Mouse (Mus musculus) midbrain, embryonic 16.5 days (tissue): ENCODE measurements around the gene Abhd6. TPM values are rescaled to one million over a fixed set of nuclear protein-coding genes. Genes with fewer than 3 reads are reported as not detected.

Experiments used
- ATAC-seq: fragments of 200-750 bp; cut with Nextera tagmentation; 2 replicates; pipeline ENCODE4 v1.8.0; 2017; ENCODE audit warnings: moderate TSS enrichment
- H3K27ac ChIP-seq: fragments of 300-500 bp; sonication (generic); 2 replicates; pipeline ENCODE4 v1.5.1; 2014; ENCODE audit warnings: mild to moderate bottlenecking, low read length, mixed read lengths
- H3K27me3 ChIP-seq: fragments of 300-500 bp; sonication (generic); 2 replicates; pipeline ENCODE4 v1.6.1; 2014; ENCODE audit warnings: low read depth, low read length, mixed read lengths; ENCODE audit not compliant: control insufficient read depth, insufficient read depth
- H3K36me3 ChIP-seq: fragments of 300-500 bp; sonication (generic); 2 replicates; pipeline ENCODE4 v1.6.1; 2014; ENCODE audit warnings: mild to moderate bottlenecking, low read length, moderate library complexity, mixed read lengths; ENCODE audit not compliant: control insufficient read depth, insufficient read depth
- H3K4me1 ChIP-seq: fragments of 300-500 bp; sonication (generic); 2 replicates; pipeline ENCODE4 v1.6.1; 2014; ENCODE audit warnings: mild to moderate bottlenecking, low read length, mixed read lengths; ENCODE audit not compliant: control insufficient read depth, insufficient read depth
- H3K4me2 ChIP-seq: fragments of 300-500 bp; sonication (generic); 2 replicates; pipeline ENCODE4 v1.6.1; 2014; ENCODE audit warnings: mild to moderate bottlenecking, low read length, mixed read lengths
- H3K4me3 ChIP-seq: fragments of 300-500 bp; sonication (generic); 2 replicates; pipeline ENCODE4 v1.5.1; 2014; ENCODE audit warnings: low read depth, mild to moderate bottlenecking, low read length, moderate library complexity, mixed read lengths
- H3K9ac ChIP-seq: fragments of 300-500 bp; sonication (generic); 2 replicates; pipeline ENCODE4 v1.6.1; 2014; ENCODE audit warnings: low read depth, low read length, mixed read lengths
- H3K9me3 ChIP-seq: fragments of 300-500 bp; sonication (generic); replicated peaks from 2 replicates; pipeline ENCODE4 v1.6.1; 2014; ENCODE audit warnings: mild to moderate bottlenecking, low read length, mixed read lengths; ENCODE audit not compliant: control insufficient read depth, poor library complexity, severe bottlenecking
- WGBS: fragments of 180-500 bp; shearing (Covaris S2); extraction: QIAGEN DNeasy Blood & Tissue Kit; methylation state at CpG from one replicate; pipeline ENCODE4 v1.1.7; 2014; 5-methylcytosine and 5-hydroxymethylcytosine counted together
- polyA plus RNA-seq: library from polyadenylated mRNA; unstranded; fragments of >200 nt; fragmentation: Nextera tagmentation; extraction: Ambion mirVana; gene quantifications from 2 replicates; pipeline ENCODE4 v1.2.1, GENCODE M21; 2015

Gene Abhd6
- polyA plus RNA-seq, 1 experiment from 2014 or later, result 42.8 TPM

- no peak overlapping the region for H3K4me2 ChIP-seq
- H3K4me3 ChIP-seq, result no peak overlapping the region
- H3K4me1 ChIP-seq, result no peaks in the 10 kb centered on the region
- no peak for ATAC-seq
- no peak overlapping the region for H3K9ac ChIP-seq
- no peaks in the 10 kb centered on the region for H3K9me3 ChIP-seq
- H3K27me3 ChIP-seq, result no peaks in the 10 kb centered on the region
- H3K36me3 ChIP-seq, result no peaks in the 10 kb centered on the region
- H3K27ac ChIP-seq, result no peak overlapping the region
- WGBS, result 64% methylated on average over 10 of the region's 10 CpGs
Measured at GRCm38 (mm10) chr14:7971889-7972493, 30.7 kb upstream of the Abhd6 start.

GRCm38 (mm10) chr14:7974643-7975042 is 28.1 kb upstream of the Abhd6 start:
- no peak overlapping the region for H3K27ac ChIP-seq
- no peaks in the 10 kb centered on the region for H3K9me3 ChIP-seq
- H3K4me1 ChIP-seq, result no peaks in the 10 kb centered on the region
- WGBS, result 85% methylated on average over 1 of the region's 1 CpGs
- H3K4me2 ChIP-seq, result no peak overlapping the region
- no peaks in the 10 kb centered on the region for H3K36me3 ChIP-seq
- no peaks in the 10 kb centered on the region for H3K27me3 ChIP-seq
- H3K9ac ChIP-seq, result no peak overlapping the region
- no peak for ATAC-seq
- no peak overlapping the region for H3K4me3 ChIP-seq

DNA sequence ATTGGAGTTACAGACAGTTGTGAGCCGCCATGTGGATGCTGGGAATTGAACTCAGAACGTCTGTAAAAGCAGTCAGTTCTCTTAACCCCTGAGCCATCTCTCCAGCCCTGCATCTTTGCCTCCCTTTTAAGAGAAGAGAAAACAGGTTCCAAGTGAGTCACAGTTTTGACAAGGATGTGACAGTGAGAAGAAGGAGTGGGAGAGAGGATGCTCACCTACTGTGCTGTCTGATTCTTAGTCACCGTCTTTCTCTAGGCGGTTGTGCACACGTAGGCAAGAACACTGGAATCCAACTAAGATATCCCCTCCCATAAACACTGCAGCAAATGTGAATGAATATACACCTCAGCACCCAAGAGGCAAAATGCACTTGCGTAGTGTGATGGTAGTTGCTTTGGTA is 27.5 kb upstream of the Abhd6 start:
- 86% methylated on average over 6 of the region's 6 CpGs for WGBS
- Histone ChIP-seq H3K9ac (no peak overlapping the region), H3K27ac (no peak overlapping the region), H3K4me1 (no peaks in the 10 kb centered on the region), H3K9me3 (no peaks in the 10 kb centered on the region), H3K27me3 (no peaks in the 10 kb centered on the region), H3K4me2 (no peak overlapping the region), H3K4me3 (no peak overlapping the region), H3K36me3 (no peaks in the 10 kb centered on the region)
- ATAC-seq, result no peak

- ATAC-seq, result no peak
- WGBS, result 96% methylated on average over 1 of the region's 1 CpGs
- Histone ChIP-seq H3K27ac (no peak overlapping the region), H3K9me3 (no peaks in the 10 kb centered on the region), H3K9ac (no peak overlapping the region), H3K27me3 (no peaks in the 10 kb centered on the region), H3K4me1 (no peaks in the 10 kb centered on the region), H3K36me3 (no peaks in the 10 kb centered on the region), H3K4me2 (no peak overlapping the region), H3K4me3 (no peak overlapping the region)
Measured at GRCm38 (mm10) chr14:7977471-7977870, 25.2 kb upstream of the Abhd6 start.

GRCm38 (mm10) chr14:7978183-7978582 is 24.5 kb upstream of the Abhd6 start:
- H3K9ac ChIP-seq, result no peak overlapping the region
- no peak for ATAC-seq
- H3K4me3 ChIP-seq, result no peak overlapping the region
- H3K9me3 ChIP-seq, result no peaks in the 10 kb centered on the region
- no peaks in the 10 kb centered on the region for H3K36me3 ChIP-seq
- WGBS, result 90% methylated on average over 1 of the region's 1 CpGs
- H3K4me2 ChIP-seq, result no peak overlapping the region
- no peak overlapping the region for H3K27ac ChIP-seq
- no peaks in the 10 kb centered on the region for H3K4me1 ChIP-seq
- no peaks in the 10 kb centered on the region for H3K27me3 ChIP-seq

DNA sequence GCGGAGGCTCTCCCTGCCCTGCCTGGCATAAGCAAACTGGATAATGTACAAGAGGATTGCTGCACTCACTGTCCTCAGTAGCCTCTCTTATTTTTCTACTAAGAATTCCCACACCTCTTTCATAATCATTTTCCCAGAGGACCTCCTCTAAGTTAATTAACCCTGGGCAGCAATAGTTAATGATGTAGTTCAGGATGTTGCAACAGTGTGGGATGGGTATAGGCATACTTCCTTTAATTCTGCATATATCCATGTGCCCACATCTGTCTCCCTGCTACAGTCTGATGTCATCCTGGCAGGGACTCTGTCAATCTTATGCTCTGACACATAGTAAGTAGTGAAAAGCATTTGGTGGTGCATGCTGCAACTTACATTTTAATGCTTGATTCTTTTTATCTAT is 21.5 kb upstream of the Abhd6 start:
- Histone ChIP-seq H3K4me2 (no peak overlapping the region), H3K27me3 (no peaks in the 10 kb centered on the region), H3K36me3 (no peaks in the 10 kb centered on the region), H3K9ac (no peak overlapping the region), H3K27ac (no peak overlapping the region), H3K9me3 (no peaks in the 10 kb centered on the region), H3K4me1 (no peaks in the 10 kb centered on the region), H3K4me3 (no peak overlapping the region)
- WGBS, result 95% methylated on average over 1 of the region's 1 CpGs
- no peak for ATAC-seq

GRCm38 (mm10) chr14:7986913-7987312 is 15.8 kb upstream of the Abhd6 start:
- no peaks in the 10 kb centered on the region for H3K36me3 ChIP-seq
- H3K4me2 ChIP-seq, result no peak overlapping the region
- no peaks in the 10 kb centered on the region for H3K27me3 ChIP-seq
- H3K9me3 ChIP-seq, result no peaks in the 10 kb centered on the region
- H3K4me1 ChIP-seq, result no peaks in the 10 kb centered on the region
- no peak for ATAC-seq
- no peak overlapping the region for H3K27ac ChIP-seq
- no peak overlapping the region for H3K4me3 ChIP-seq
- 94% methylated on average over 6 of the region's 6 CpGs for WGBS
- no peak overlapping the region for H3K9ac ChIP-seq

DNA sequence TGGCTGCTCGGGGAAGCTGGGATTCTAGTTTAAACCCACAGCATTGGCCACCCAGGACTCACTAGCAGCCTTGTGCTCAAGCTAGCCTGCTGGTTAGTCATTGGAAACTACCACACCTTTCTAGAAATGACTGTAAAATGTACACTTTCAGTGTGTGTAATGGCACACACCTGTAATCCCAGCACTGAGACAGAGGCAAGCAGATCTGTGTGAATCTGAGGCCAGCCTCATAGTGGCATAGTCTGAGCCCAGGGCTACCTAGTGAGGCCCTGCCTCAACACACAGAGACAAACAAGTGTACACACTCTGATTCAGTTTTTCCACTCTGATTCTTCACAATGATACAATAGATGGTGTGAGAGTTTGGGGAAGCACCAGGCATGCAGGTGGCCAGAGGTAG is 13.3 kb upstream of the Abhd6 start:
- Histone ChIP-seq H3K27me3 (no peaks in the 10 kb centered on the region), H3K27ac (no peak overlapping the region), H3K9ac (no peak overlapping the region), H3K4me2 (no peak overlapping the region), H3K4me3 (no peak overlapping the region), H3K4me1 (no peaks in the 10 kb centered on the region), H3K9me3 (no peaks in the 10 kb centered on the region), H3K36me3 (no peaks in the 10 kb centered on the region)
- no peak for ATAC-seq
- WGBS, result 67% methylated on average over 1 of the region's 1 CpGs

DNA sequence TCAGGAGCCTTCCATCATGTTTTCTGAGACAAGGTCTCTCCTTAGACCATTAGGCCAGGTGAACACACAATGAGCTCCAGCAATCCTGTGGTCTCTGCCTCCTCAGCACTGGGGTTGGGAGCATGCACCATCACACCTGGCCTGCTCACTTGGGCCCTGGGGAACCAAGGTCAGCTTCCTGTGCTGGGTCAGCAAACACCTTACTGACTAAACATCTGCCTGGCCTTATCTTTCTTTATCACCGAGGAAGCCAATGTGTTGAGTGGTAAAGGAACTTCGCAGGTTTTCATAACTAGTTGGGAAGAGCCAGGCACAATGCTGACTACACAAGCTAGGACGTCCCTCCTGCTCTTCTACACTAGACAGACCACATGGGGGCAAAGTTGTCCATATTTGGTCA is 12.7 kb upstream of the Abhd6 start:
- no peak for ATAC-seq
- 80% methylated on average over 3 of the region's 3 CpGs for WGBS
- Histone ChIP-seq H3K36me3 (no peaks in the 10 kb centered on the region), H3K4me3 (no peak overlapping the region), H3K9me3 (no peaks in the 10 kb centered on the region), H3K27me3 (no peaks in the 10 kb centered on the region), H3K9ac (no peak overlapping the region), H3K4me2 (no peak overlapping the region), H3K27ac (no peak overlapping the region), H3K4me1 (no peaks in the 10 kb centered on the region)
